In genomic region chrX:120290900-120291280, GRCm38 (mm10) we compare ENCODE assay signal across 10 mouse cellular contexts. TPM values are rescaled to one million over a fixed set of nuclear protein-coding genes. Genes with fewer than 3 reads are reported as not detected.
DNase-seq lines count a peak whose midpoint lies in the region; ATAC-seq and TF ChIP-seq lines count a peak whose summit lies in the region.
"Had no signal": no experiment of that assay in that cellular context is flagged by ENCODE, and none has a peak within 500 bp of the region (broad histone marks: within the 10 kb centered on the region; RNA-seq: fewer than 3 reads in every experiment).

No protein-coding gene starts in this region.

- H3K9me3 ChIP-seq in embryonic facial prominence, embryonic 14.5 days (ENCODE audit: control insufficient read depth, low read length) = no peaks in the 10 kb centered on the region
- H3K9me3 ChIP-seq in hindbrain, postnatal 0 days (ENCODE audit: low read length) = no peaks in the 10 kb centered on the region

- H3K27me3 ChIP-seq in embryonic facial prominence, embryonic 14.5 days (replicated peaks; ENCODE audit: control insufficient read depth, insufficient read depth, low read length) = peaks cover 9% of the 10 kb centered on the region
- H3K27me3 ChIP-seq in hindbrain, postnatal 0 days (ENCODE audit: insufficient read depth, low read length) = no peaks in the 10 kb centered on the region

- intact Hi-C loops in left cerebral cortex, adult 2 months (cut with DNase I) = loop anchor here (10.0 kb wide), 1 partner anchor 1734 kb away; no protein-coding TSS in a partner anchor

- no peak overlapping the region for H3K27ac ChIP-seq in left cerebral cortex, adult 2 months
- H3K27ac ChIP-seq in embryonic facial prominence, embryonic 14.5 days (replicated peaks; ENCODE audit: low read depth, low read length) = no peak overlapping the region
- no peak overlapping the region for H3K27ac ChIP-seq in hindbrain, postnatal 0 days

- H3K4me1 ChIP-seq in embryonic facial prominence, embryonic 14.5 days (ENCODE audit: control insufficient read depth, insufficient read depth, low read length) = no peaks in the 10 kb centered on the region
- no peaks in the 10 kb centered on the region for H3K4me1 ChIP-seq in hindbrain, postnatal 0 days (ENCODE audit: insufficient read depth, low read length)

- H3K36me3 ChIP-seq in embryonic facial prominence, embryonic 14.5 days (ENCODE audit: control insufficient read depth, insufficient read depth, low read length) = no peaks in the 10 kb centered on the region
- no peaks in the 10 kb centered on the region for H3K36me3 ChIP-seq in hindbrain, postnatal 0 days (ENCODE audit: insufficient read depth, low read length)

- TF ChIP-seq CTCF in left cerebral cortex, adult 2 months (IDR thresholded peaks at IDR 0.05) = no peak
- TF ChIP-seq CTCF in hindbrain, postnatal 0 days (IDR thresholded peaks at IDR 0.05; ENCODE audit: low read depth) = no peak

- H3K4me2 ChIP-seq in embryonic facial prominence, embryonic 14.5 days (ENCODE audit: low read depth, low read length) = peak overlapping the region; percentile 62
- peak overlapping the region; percentile 71 for H3K4me2 ChIP-seq in hindbrain, postnatal 0 days (ENCODE audit: low read depth, low read length)

- H3K9ac ChIP-seq in embryonic facial prominence, embryonic 14.5 days (ENCODE audit: low read depth, low read length) = peak overlapping the region; percentile 60
- H3K9ac ChIP-seq in hindbrain, postnatal 0 days (replicated peaks; ENCODE audit: low read length) = peak overlapping the region; percentile 33; the same call in 1 of the 2 replicates

- DNase-seq in left cerebral cortex, adult 2 months (ENCODE audit: extremely low spot score in 1 of 2, low spot score in 2 of 2) = no peak
- DNase-seq in left cerebral cortex, adult 11 months (ENCODE audit: low spot score) = no peak
- DNase-seq in embryonic facial prominence, embryonic 14.5 days (ENCODE audit: low spot score) = no peak
- DNase-seq in hindbrain, postnatal 0 days (ENCODE audit: low spot score) = peak; percentile 6
- peak; percentile 29 for DNase-seq in neural tube, embryonic 10.5 days (ENCODE audit: extremely low spot score, low spot score)
- no peak for DNase-seq in urinary bladder, postnatal 36 days (ENCODE audit: low spot score in 2 of 2)
- DNase-seq in frontal cortex, adult 2 months (ENCODE audit: extremely low spot score in 1 of 2, low spot score in 1 of 2) = no peak
- DNase-seq: adrenal gland, postnatal 36 days had no signal

- ATAC-seq in embryonic facial prominence, embryonic 14.5 days (ENCODE audit: low read depth) = no peak
- no peak for ATAC-seq in hindbrain, postnatal 0 days
- no peak for ATAC-seq in erythroblast, adult 5-6 weeks (replicated peaks; ENCODE audit: low FRiP score, poor library complexity, severe bottlenecking)

- 12% methylated on average over 18 of the region's 18 CpGs for WGBS in embryonic facial prominence, embryonic 14.5 days
- WGBS in hindbrain, postnatal 0 days = 17% methylated on average over 18 of the region's 18 CpGs

- H3K4me3 ChIP-seq in left cerebral cortex, adult 2 months = peak overlapping the region; percentile 58
- peak overlapping the region; percentile 49 for H3K4me3 ChIP-seq in embryonic facial prominence, embryonic 14.5 days (ENCODE audit: low read depth, low read length)
- H3K4me3 ChIP-seq in hindbrain, postnatal 0 days (ENCODE audit: low read length) = peak overlapping the region; percentile 48

RNA-seq across cellular contexts. Expression of gene Pcdh11x, which starts 0.8 kb away (rescaled TPM):
- total RNA-seq in left cerebral cortex, adult 2 months (2021) = 10 to 100 TPM; 18.7 to 23.8 TPM
- 5.5 and 7.4 TPM in 2 replicates for polyA plus RNA-seq in embryonic facial prominence, embryonic 14.5 days (2014; fragmentation: Nextera tagmentation; extraction: Ambion mirVana)
- 72.4 and 88.8 TPM in 2 replicates for total RNA-seq in hindbrain, postnatal 0 days (2014; rRNA removed)
- polyA plus RNA-seq in hindbrain, postnatal 0 days (2015; fragmentation: Nextera tagmentation; extraction: Ambion mirVana) = 40.4 and 43.5 TPM in 2 replicates
- not detected in 2 replicates for total RNA-seq in erythroblast, adult 5-6 weeks (2015; ENCODE audit: low replicate concordance)
- total RNA-seq in erythroblast, adult 5-6 weeks (2017; ENCODE audit: low replicate concordance) = 0.98 TPM in 1 of 2 replicates, not detected in the other
- polyA plus RNA-seq in frontal cortex, adult 2 months (2012; rRNA removed) = 4.9 and 6.3 TPM in 2 replicates
- polyA plus RNA-seq: large intestine, adult 2 months had no signal

RNA-seq across cellular contexts. Expression of gene H2afb3, which starts 22.0 kb away (rescaled TPM):
- total RNA-seq in left cerebral cortex, adult 2 months (2021) = not detected
- polyA plus RNA-seq in embryonic facial prominence, embryonic 14.5 days (2014; fragmentation: Nextera tagmentation; extraction: Ambion mirVana) = not detected in 2 replicates
- not detected in 2 replicates for total RNA-seq in hindbrain, postnatal 0 days (2014; rRNA removed)
- not detected in 2 replicates for polyA plus RNA-seq in hindbrain, postnatal 0 days (2015; fragmentation: Nextera tagmentation; extraction: Ambion mirVana)
- not detected in 2 replicates for total RNA-seq in erythroblast, adult 5-6 weeks (2015; ENCODE audit: low replicate concordance)
- not detected in 2 replicates for total RNA-seq in erythroblast, adult 5-6 weeks (2017; ENCODE audit: low replicate concordance)
- polyA plus RNA-seq in frontal cortex, adult 2 months (2012; rRNA removed) = not detected in 2 replicates
- total RNA-seq: adrenal gland, postnatal 36 days had no signal
- polyA plus RNA-seq: large intestine, adult 2 months had no signal

Comparison
In these comparisons a context has a peak if more than half of its experiments do, and no peak if none do; other contexts are left out.
1. DNase-seq: peak in hindbrain, postnatal 0 days (single experiment) and neural tube, embryonic 10.5 days (single experiment); none in left cerebral cortex, adult 2 months (0 of 2), left cerebral cortex, adult 11 months (single experiment), embryonic facial prominence, embryonic 14.5 days (single experiment), urinary bladder, postnatal 36 days (0 of 2) and frontal cortex, adult 2 months (0 of 2).
2. RNA of gene Pcdh11x, which starts 0.8 kb away (total RNA-seq): 72.4 to 88.8 TPM in hindbrain, postnatal 0 days and 18.7 to 23.8 TPM in left cerebral cortex, adult 2 months; 0.98 TPM in erythroblast, adult 5-6 weeks; every median in the first group is over 4 times any median in the second.
3. Peak in every context shown above with its lines, with median percentiles within 50 percentile points of each other: H3K4me3 ChIP-seq.